Mouse (Mus musculus): ENCODE results near the gene Nfe2l2. TPM values are rescaled to one million over a fixed set of nuclear protein-coding genes. Genes with fewer than 3 reads are reported as not detected.
"Not testable (repeated sequence)": the region's sequence is repeated elsewhere in the genome, so short reads cannot be mapped to it uniquely, and the experiment has no call there.

Nfe2l2 gene
- polyA plus RNA-seq, 1 experiment from 2014 or later = 31.3 TPM

- H3K27me3 ChIP-seq; H3K4me1 ChIP-seq (replicated peaks); H3K9me3 ChIP-seq; H3K4me3 ChIP-seq (replicated peaks); H3K36me3 ChIP-seq; H3K27ac ChIP-seq; H3K9ac ChIP-seq (replicated peaks); ATAC-seq (ENCODE audit: insufficient number of reproducible peaks, insufficient read depth, low FRiP score, low TSS enrichment, low read depth); H3K4me2 ChIP-seq: not testable (repeated sequence)
- WGBS = 90% methylated on average over 4 of the region's 4 CpGs
Observed at GRCm38 (mm10) chr2:75642312-75642711, 62.1 kb downstream of the Nfe2l2 start.

- not testable (repeated sequence) for H3K4me2 ChIP-seq; H3K27ac ChIP-seq; H3K27me3 ChIP-seq; H3K9me3 ChIP-seq; ATAC-seq (ENCODE audit: insufficient number of reproducible peaks, insufficient read depth, low FRiP score, low TSS enrichment, low read depth); H3K36me3 ChIP-seq; H3K9ac ChIP-seq (replicated peaks); H3K4me3 ChIP-seq (replicated peaks)
- peaks cover 13% of the 10 kb centered on the region; the same call in 1 of the 2 replicates for H3K4me1 ChIP-seq (replicated peaks)
- WGBS = 39% methylated on average over 11 of the region's 12 CpGs
Observed at GRCm38 (mm10) chr2:75639535-75639934, 64.9 kb downstream of the Nfe2l2 start.

GRCm38 (mm10) chr2:75637822-75638221 is 66.6 kb downstream of the Nfe2l2 start:
- not testable (repeated sequence) for ATAC-seq (ENCODE audit: insufficient number of reproducible peaks, insufficient read depth, low FRiP score, low TSS enrichment, low read depth); H3K9ac ChIP-seq (replicated peaks); H3K4me2 ChIP-seq; H3K36me3 ChIP-seq; H3K27me3 ChIP-seq; H3K4me3 ChIP-seq (replicated peaks); H3K27ac ChIP-seq; H3K9me3 ChIP-seq
- peaks cover 20% of the 10 kb centered on the region for H3K4me1 ChIP-seq (replicated peaks)
- WGBS = 88% methylated on average over 6 of the region's 6 CpGs

GRCm38 (mm10) chr2:75637361-75637760 is 67.1 kb downstream of the Nfe2l2 start:
- no peak overlapping the region for H3K4me2 ChIP-seq
- no peak overlapping the region for H3K4me3 ChIP-seq (replicated peaks)
- ATAC-seq (ENCODE audit: insufficient number of reproducible peaks, insufficient read depth, low FRiP score, low TSS enrichment, low read depth) = no peak
- no peak overlapping the region for H3K9ac ChIP-seq (replicated peaks)
- no peaks in the 10 kb centered on the region for H3K27me3 ChIP-seq
- no peaks in the 10 kb centered on the region for H3K36me3 ChIP-seq
- H3K9me3 ChIP-seq = no peaks in the 10 kb centered on the region
- peaks cover 21% of the 10 kb centered on the region for H3K4me1 ChIP-seq (replicated peaks)
- no peak overlapping the region for H3K27ac ChIP-seq

- H3K4me1 ChIP-seq (replicated peaks) = peaks cover 21% of the 10 kb centered on the region
- H3K9ac ChIP-seq (replicated peaks); H3K9me3 ChIP-seq; H3K27ac ChIP-seq; H3K27me3 ChIP-seq; H3K4me2 ChIP-seq; ATAC-seq (ENCODE audit: insufficient number of reproducible peaks, insufficient read depth, low FRiP score, low TSS enrichment, low read depth); H3K4me3 ChIP-seq (replicated peaks); H3K36me3 ChIP-seq: not testable (repeated sequence)
- 94% methylated on average over 2 of the region's 2 CpGs for WGBS
Observed at GRCm38 (mm10) chr2:75637055-75637304, 67.5 kb downstream of the Nfe2l2 start.

GRCm38 (mm10) chr2:75636261-75637054 is 68.0 kb downstream of the Nfe2l2 start:
- Histone ChIP-seq H3K4me2 (no peak overlapping the region), H3K4me1 (replicated peaks) (peaks cover 21% of the 10 kb centered on the region), H3K27me3 (no peaks in the 10 kb centered on the region), H3K9ac (replicated peaks) (no peak overlapping the region), H3K36me3 (no peaks in the 10 kb centered on the region), H3K4me3 (replicated peaks) (no peak overlapping the region), H3K27ac (no peak overlapping the region), H3K9me3 (no peaks in the 10 kb centered on the region)
- 66% methylated on average over 6 of the region's 6 CpGs for WGBS
- no peak for ATAC-seq (ENCODE audit: insufficient number of reproducible peaks, insufficient read depth, low FRiP score, low TSS enrichment, low read depth)

GRCm38 (mm10) chr2:75634431-75634830 is 70.0 kb downstream of the Nfe2l2 start:
- not testable (repeated sequence) for ATAC-seq (ENCODE audit: insufficient number of reproducible peaks, insufficient read depth, low FRiP score, low TSS enrichment, low read depth); H3K27me3 ChIP-seq; H3K4me2 ChIP-seq; H3K27ac ChIP-seq; H3K9ac ChIP-seq (replicated peaks); H3K36me3 ChIP-seq; H3K9me3 ChIP-seq; H3K4me3 ChIP-seq (replicated peaks)
- peaks cover 21% of the 10 kb centered on the region for H3K4me1 ChIP-seq (replicated peaks)
- 92% methylated on average over 14 of the region's 14 CpGs for WGBS

GRCm38 (mm10) chr2:75633784-75634183 is 70.7 kb downstream of the Nfe2l2 start:
- Histone ChIP-seq H3K36me3 (no peaks in the 10 kb centered on the region), H3K4me1 (replicated peaks) (peaks cover 21% of the 10 kb centered on the region), H3K27me3 (no peaks in the 10 kb centered on the region), H3K9me3 (no peaks in the 10 kb centered on the region), H3K4me3 (replicated peaks) (no peak overlapping the region), H3K9ac (replicated peaks) (no peak overlapping the region), H3K27ac (no peak overlapping the region), H3K4me2 (peak overlapping the region; percentile 1; the same call in 1 of the 2 replicates)
- ATAC-seq (ENCODE audit: insufficient number of reproducible peaks, insufficient read depth, low FRiP score, low TSS enrichment, low read depth) = 0 out of 2 replicates have a peak, but pooled peaks have one; percentile 56
- 46% methylated on average over 5 of the region's 5 CpGs for WGBS

- no peak for ATAC-seq (ENCODE audit: insufficient number of reproducible peaks, insufficient read depth, low FRiP score, low TSS enrichment, low read depth)
- no peak overlapping the region for H3K27ac ChIP-seq
- WGBS = 80% methylated on average over 6 of the region's 6 CpGs
Observed at GRCm38 (mm10) chr2:75633381-75633780, 71.1 kb downstream of the Nfe2l2 start.

GRCm38 (mm10) chr2:75632721-75633181 is 71.7 kb downstream of the Nfe2l2 start:
- no peaks in the 10 kb centered on the region for H3K27me3 ChIP-seq
- 85% methylated on average over 12 of the region's 12 CpGs for WGBS
- ATAC-seq (ENCODE audit: insufficient number of reproducible peaks, insufficient read depth, low FRiP score, low TSS enrichment, low read depth) = no peak

More at GRCm38 (mm10) chr2:75633381-75633780, 71.1 kb downstream of the Nfe2l2 start:
- H3K4me2 ChIP-seq = peak overlapping the region; percentile 1; the same call in 1 of the 2 replicates
- H3K9ac ChIP-seq (replicated peaks) = no peak overlapping the region
- no peaks in the 10 kb centered on the region for H3K36me3 ChIP-seq
- no peaks in the 10 kb centered on the region for H3K27me3 ChIP-seq
- no peaks in the 10 kb centered on the region for H3K9me3 ChIP-seq
- peaks cover 21% of the 10 kb centered on the region for H3K4me1 ChIP-seq (replicated peaks)
- H3K4me3 ChIP-seq (replicated peaks) = no peak overlapping the region

GRCm38 (mm10) chr2:75632043-75632442 is 72.4 kb downstream of the Nfe2l2 start:
- ATAC-seq (ENCODE audit: insufficient number of reproducible peaks, insufficient read depth, low FRiP score, low TSS enrichment, low read depth) = no peak
- no peaks in the 10 kb centered on the region for H3K9me3 ChIP-seq
- H3K4me2 ChIP-seq = no peak overlapping the region
- H3K27ac ChIP-seq = no peak overlapping the region
- H3K4me1 ChIP-seq (replicated peaks) = peaks cover 21% of the 10 kb centered on the region
- WGBS = 83% methylated on average over 6 of the region's 6 CpGs
- H3K36me3 ChIP-seq = no peaks in the 10 kb centered on the region
- H3K27me3 ChIP-seq = no peaks in the 10 kb centered on the region
- no peak overlapping the region for H3K4me3 ChIP-seq (replicated peaks)
- no peak overlapping the region for H3K9ac ChIP-seq (replicated peaks)

More at GRCm38 (mm10) chr2:75632721-75633181, 71.7 kb downstream of the Nfe2l2 start:
- Histone ChIP-seq H3K36me3 (no peaks in the 10 kb centered on the region), H3K4me1 (replicated peaks) (peaks cover 21% of the 10 kb centered on the region), H3K27ac (no peak overlapping the region), H3K4me3 (replicated peaks) (no peak overlapping the region), H3K9me3 (no peaks in the 10 kb centered on the region), H3K4me2 (no peak overlapping the region), H3K9ac (replicated peaks) (no peak overlapping the region)

- H3K4me2 ChIP-seq = no peak overlapping the region
- no peaks in the 10 kb centered on the region for H3K36me3 ChIP-seq
- H3K9me3 ChIP-seq = no peaks in the 10 kb centered on the region
- H3K27ac ChIP-seq = 0 out of 2 replicates have a peak overlapping the region, but pooled peaks have one; percentile 5
- no peak for ATAC-seq (ENCODE audit: insufficient number of reproducible peaks, insufficient read depth, low FRiP score, low TSS enrichment, low read depth)
- no peak overlapping the region for H3K9ac ChIP-seq (replicated peaks)
- WGBS = 69% methylated on average over 6 of the region's 6 CpGs
- H3K27me3 ChIP-seq = no peaks in the 10 kb centered on the region
- peaks cover 21% of the 10 kb centered on the region for H3K4me1 ChIP-seq (replicated peaks)
- H3K4me3 ChIP-seq (replicated peaks) = no peak overlapping the region
Observed at GRCm38 (mm10) chr2:75631421-75631820, 73.0 kb downstream of the Nfe2l2 start.

All from limb, embryonic 12.5 days (tissue).